Mouse (Mus musculus) liver, postnatal 0 days (tissue): ENCODE results near the gene Meis2.

Source experiments
- CTCF ChIP-seq: sonication (generic); IDR thresholded peaks from 2 replicates; pipeline ENCODE4 v1.5.1; 2016; ENCODE audit warnings: antibody characterized with exemption, low read depth
- EP300 ChIP-seq: IDR thresholded peaks from 2 replicates; pipeline ENCODE4 v1.6.1; 2016; ENCODE audit warnings: antibody characterized with exemption, low read depth, mild to moderate bottlenecking

GRCm38 (mm10) chr2:115993877-115994276 is 71.8 kb downstream of the Meis2 start:
- no peak for TF ChIP-seq CTCF
- TF ChIP-seq EP300: no peak
